Mouse (Mus musculus) embryo, embryonic 10.5 days (tissue): ENCODE measurements around the gene Ankmy1.
A peak's percentile ranks its signal among the peaks of the same experiment; 100 is the strongest.

ENCODE experiments used
- DNase-seq: peaks from one replicate; pipeline ENCODE4 v3.0.0-alpha.2; 2015; ENCODE audit warnings: low spot score

Gene Ankmy1

GRCm38 (mm10) chr1:92902786-92903185, at the start of gene Ankmy1:
Gene Ankmy1 (minus strand): TSS chr1:92902906.
- DNase-seq: peak; percentile 88

GRCm38 (mm10) chr1:92950607-92951006, 47.9 kb upstream of the Ankmy1 start, which contains the start of gene Gpr35:
Gene Gpr35 (plus strand): TSS chr1:92950865.
- DNase-seq: no peak

- peak; percentile 47 for DNase-seq
Measured at GRCm38 (mm10) chr1:92949426-92949825, 46.7 kb upstream of the Ankmy1 start.

GRCm38 (mm10) chr1:92947966-92948365, 45.3 kb upstream of the Ankmy1 start:
- DNase-seq: no peak

GRCm38 (mm10) chr1:92943219-92943989, 40.7 kb upstream of the Ankmy1 start:
- DNase-seq: no peak

GRCm38 (mm10) chr1:92939746-92940145, 37.0 kb upstream of the Ankmy1 start:
- DNase-seq: no peak

GRCm38 (mm10) chr1:92937797-92938196, 35.1 kb upstream of the Ankmy1 start:
- no peak for DNase-seq

GRCm38 (mm10) chr1:92936467-92936866, 33.8 kb upstream of the Ankmy1 start:
- DNase-seq: no peak

- no peak for DNase-seq
Measured at GRCm38 (mm10) chr1:92935977-92936376, 33.3 kb upstream of the Ankmy1 start.

GRCm38 (mm10) chr1:92935054-92935962, 32.6 kb upstream of the Ankmy1 start:
- DNase-seq: no peak

- DNase-seq: peak; percentile 98
Measured at GRCm38 (mm10) chr1:92934182-92934827, 31.6 kb upstream of the Ankmy1 start, which contains the start of gene Capn10. Gene Capn10 (plus strand): TSS chr1:92934376.

- no peak for DNase-seq
Measured at GRCm38 (mm10) chr1:92933611-92934010, 30.9 kb upstream of the Ankmy1 start.

GRCm38 (mm10) chr1:92930171-92930706, 27.5 kb upstream of the Ankmy1 start:
- DNase-seq: no peak

GRCm38 (mm10) chr1:92921496-92921895, 18.8 kb upstream of the Ankmy1 start:
- no peak for DNase-seq

- no peak for DNase-seq
Measured at GRCm38 (mm10) chr1:92920474-92921200, 17.9 kb upstream of the Ankmy1 start.

- no peak for DNase-seq
Measured at GRCm38 (mm10) chr1:92919775-92920174, 17.1 kb upstream of the Ankmy1 start.

GRCm38 (mm10) chr1:92919151-92919550, 16.4 kb upstream of the Ankmy1 start:
- DNase-seq: no peak

- DNase-seq: no peak
Measured at GRCm38 (mm10) chr1:92916725-92917124, 14.0 kb upstream of the Ankmy1 start.

GRCm38 (mm10) chr1:92914993-92915392, 12.3 kb upstream of the Ankmy1 start:
- DNase-seq: no peak

- DNase-seq: no peak
Measured at GRCm38 (mm10) chr1:92914239-92914638, 11.5 kb upstream of the Ankmy1 start.

- no peak for DNase-seq
Measured at GRCm38 (mm10) chr1:92912286-92912685, 9.6 kb upstream of the Ankmy1 start.
